Mouse (Mus musculus) forebrain, embryonic 14.5 days (tissue): ENCODE results near the gene Rnf224. TPM values are rescaled to one million over a fixed set of nuclear protein-coding genes. Genes with fewer than 3 reads are reported as not detected.

Source experiments
- ATAC-seq: fragments of 200-750 bp; cut with Nextera tagmentation; 2 replicates; pipeline ENCODE4 v1.8.0; 2017; ENCODE audit warnings: mild to moderate bottlenecking, moderate library complexity
- DNase-seq: peaks from one replicate; pipeline ENCODE4 v3.0.0-alpha.2; 2015; ENCODE audit warnings: low spot score
- H3K27ac ChIP-seq: fragments of 300-500 bp; sonication (generic); 2 replicates; pipeline ENCODE4 v1.5.1; 2014; ENCODE audit warnings: low read depth, mild to moderate bottlenecking, control low read depth, low read length, moderate library complexity
- H3K27me3 ChIP-seq: fragments of 300-500 bp; sonication (generic); replicated peaks from 2 replicates; pipeline ENCODE4 v1.6.1; 2014; ENCODE audit warnings: low read length, control low read depth, mixed read lengths; ENCODE audit not compliant: control insufficient read depth, insufficient read depth
- H3K36me3 ChIP-seq: fragments of 300-500 bp; sonication (generic); 2 replicates; pipeline ENCODE4 v1.6.1; 2014; ENCODE audit warnings: low read length, control low read depth; ENCODE audit not compliant: control insufficient read depth, insufficient read depth
- H3K4me1 ChIP-seq: fragments of 300-500 bp; sonication (generic); 2 replicates; pipeline ENCODE4 v1.6.1; 2014; ENCODE audit warnings: antibody characterized with exemption, low read length, control low read depth; ENCODE audit not compliant: control insufficient read depth, insufficient read depth
- H3K4me2 ChIP-seq: fragments of 300-500 bp; sonication (generic); 2 replicates; pipeline ENCODE4 v1.6.1; 2014; ENCODE audit warnings: mild to moderate bottlenecking, control low read depth, low read length
- H3K4me3 ChIP-seq: fragments of 300-500 bp; sonication (generic); 2 replicates; pipeline ENCODE4 v1.5.1; 2014; ENCODE audit warnings: low read depth, low read length, control low read depth
- H3K9ac ChIP-seq: fragments of 300-500 bp; sonication (generic); 2 replicates; pipeline ENCODE4 v1.6.1; 2014; ENCODE audit warnings: mild to moderate bottlenecking, low read length, control low read depth, moderate library complexity
- H3K9me3 ChIP-seq: fragments of 300-500 bp; sonication (generic); replicated peaks from 2 replicates; pipeline ENCODE4 v1.6.1; 2016; ENCODE audit warnings: low read length, control low read depth, mixed read lengths; ENCODE audit not compliant: control insufficient read depth
- WGBS: fragments of 180-500 bp; shearing (Covaris S2); extraction: QIAGEN DNeasy Blood & Tissue Kit; methylation state at CpG from one replicate; pipeline ENCODE4 v1.1.7; 2014; 5-methylcytosine and 5-hydroxymethylcytosine counted together
- polyA plus RNA-seq: library from polyadenylated mRNA; unstranded; fragments of >200 nt; fragmentation: Nextera tagmentation; extraction: Ambion mirVana; gene quantifications from 2 replicates; pipeline ENCODE4 v1.2.1, GENCODE M21; 2014

The Rnf224 gene
- polyA plus RNA-seq, 1 experiment from 2014 or later: not detected

DNA sequence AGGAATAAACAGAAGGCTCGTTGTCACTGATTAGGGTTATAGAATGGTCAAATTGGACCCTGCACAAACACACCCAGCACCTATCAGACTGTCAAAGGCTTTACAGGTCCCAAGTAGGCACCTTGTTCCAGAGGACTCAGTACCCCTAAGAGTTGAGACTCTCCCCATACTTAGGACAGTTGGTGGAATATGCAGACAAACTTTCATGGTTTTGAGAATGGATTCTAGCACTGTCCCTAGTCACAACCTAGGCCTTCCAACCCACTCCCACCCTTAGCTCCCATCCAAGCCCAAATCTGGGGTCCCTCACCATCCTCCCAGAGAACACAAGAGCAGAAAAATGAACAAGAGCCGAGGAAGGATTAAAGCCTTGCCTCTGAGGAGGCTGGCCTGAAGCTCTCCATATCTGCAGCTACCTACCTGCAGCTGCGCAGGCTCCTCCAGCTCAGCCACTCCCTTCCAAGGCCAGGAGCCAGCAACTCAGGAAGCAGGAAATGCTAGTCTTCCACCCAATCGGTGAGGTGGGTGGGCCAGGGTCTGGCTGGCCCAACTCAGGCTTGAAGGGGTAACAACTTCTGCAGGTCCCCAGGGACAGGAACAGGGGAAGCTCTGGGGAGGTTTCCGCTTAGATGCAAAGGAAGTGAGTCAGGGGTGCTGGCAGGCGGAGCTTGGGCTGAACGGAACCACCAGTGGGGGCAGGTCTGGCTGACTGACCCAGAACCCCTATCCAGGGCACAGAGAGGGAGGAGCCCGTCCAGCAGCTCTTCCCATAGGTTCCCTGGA lies 40.2 kb downstream of the Rnf224 start, which contains the start of gene Tor4a:
Gene Tor4a, minus strand, starts transcription at position 715 of the 783 bp plus-strand sequence.
- Histone ChIP-seq H3K4me2 (no peak within 1 kb of the TSS), H3K4me3 (no peak within 1 kb of the TSS), H3K27me3 (peaks cover 26% of the 10 kb centered on the region), H3K9me3 (no peaks in the 10 kb centered on the region), H3K27ac (no peak within 1 kb of the TSS), H3K9ac (no peak within 1 kb of the TSS), H3K36me3 (peaks cover 33% of the 10 kb centered on the region), H3K4me1 (no peaks in the 10 kb centered on the region)
- 11% methylated on average over 8 of the region's 8 CpGs for WGBS
- ATAC-seq (no peak), DNase-seq (no peak)

DNA sequence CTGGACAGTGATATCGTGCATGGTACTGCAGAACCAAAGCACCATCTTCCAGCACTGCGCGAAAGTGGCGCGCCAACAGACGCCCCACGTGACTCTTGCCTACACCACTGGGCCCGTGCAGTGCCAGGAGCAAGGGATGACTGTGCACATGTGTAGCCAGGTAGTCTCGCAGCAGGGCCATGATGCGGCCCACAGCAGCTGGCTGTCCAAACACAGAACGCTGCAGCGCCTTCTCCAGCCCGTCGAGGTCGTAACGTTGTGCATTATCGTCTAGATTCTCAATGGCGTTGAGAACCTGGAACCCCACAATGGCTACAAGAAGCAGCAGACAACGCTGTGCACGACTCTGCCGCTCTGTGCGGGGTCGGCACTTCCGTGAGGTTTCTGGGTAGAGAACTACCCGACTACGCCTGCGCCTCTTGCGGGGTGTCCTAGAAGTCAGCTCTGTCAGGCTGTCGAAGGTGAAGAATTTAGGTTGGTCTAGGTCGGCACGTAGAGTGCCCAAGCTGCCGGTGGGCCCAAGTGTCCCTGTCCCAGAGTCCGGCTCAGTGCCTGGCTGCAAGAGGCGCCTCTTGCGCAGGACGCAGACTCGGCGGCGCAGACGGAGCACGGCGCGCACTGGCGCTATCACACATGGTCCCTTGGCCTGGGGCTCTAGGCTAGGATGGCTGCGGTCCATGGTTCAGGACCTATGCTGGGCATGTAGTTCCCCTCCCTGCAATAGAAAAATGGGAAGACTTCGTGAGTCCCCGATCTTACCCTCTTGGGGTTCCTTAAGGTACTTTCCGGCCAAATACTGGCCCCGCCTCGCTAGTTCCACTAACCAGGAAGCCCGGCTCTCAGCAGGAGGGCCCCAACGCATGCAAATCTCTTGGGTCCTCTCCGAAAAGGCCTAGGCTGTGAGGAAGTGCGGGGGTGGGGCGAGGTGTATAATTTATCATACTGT lies 41.1 kb downstream of the Rnf224 start:
- H3K9me3 ChIP-seq: no peaks in the 10 kb centered on the region
- no peak overlapping the region for H3K9ac ChIP-seq
- peaks cover 25% of the 10 kb centered on the region for H3K36me3 ChIP-seq
- H3K27ac ChIP-seq: no peak overlapping the region
- H3K4me1 ChIP-seq: no peaks in the 10 kb centered on the region
- no peak for ATAC-seq
- no peak overlapping the region for H3K4me3 ChIP-seq
- peaks cover 26% of the 10 kb centered on the region for H3K27me3 ChIP-seq
- 25% methylated on average over 55 of the region's 55 CpGs for WGBS
- DNase-seq: no peak
- H3K4me2 ChIP-seq: no peak overlapping the region

DNA sequence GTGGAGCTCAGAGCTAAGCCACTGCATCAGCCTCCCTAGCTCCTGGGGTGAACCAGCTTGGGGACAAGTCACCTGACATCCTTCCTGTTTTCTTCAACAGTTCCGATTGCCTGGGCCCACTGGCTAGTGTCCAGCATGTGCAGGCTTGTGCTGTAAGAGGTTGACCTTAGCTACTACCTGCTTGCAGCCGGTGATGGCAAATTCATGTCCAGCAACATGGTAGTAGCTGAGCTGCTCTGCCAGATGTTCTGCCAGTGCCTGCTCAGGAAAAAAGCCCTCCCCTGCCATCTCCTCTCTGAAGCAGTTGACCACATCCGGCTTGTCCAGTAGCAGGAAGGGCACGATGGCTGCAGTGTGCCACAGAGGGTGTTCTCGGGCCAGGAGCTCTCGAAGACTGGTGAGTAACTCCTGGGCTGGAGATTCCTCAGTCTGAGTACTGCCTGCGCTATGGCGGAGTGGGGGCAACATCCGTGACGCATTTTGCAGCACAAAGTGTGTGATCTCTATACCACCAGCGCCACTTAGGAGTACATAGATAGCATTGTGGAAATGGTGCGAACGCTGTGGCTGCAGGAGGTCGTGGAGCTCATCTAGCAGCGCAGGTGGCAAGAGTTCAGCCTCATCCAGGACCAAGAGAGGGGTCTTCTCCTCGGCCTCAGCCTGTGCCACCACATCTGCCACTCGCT lies 42.0 kb downstream of the Rnf224 start:
- no peaks in the 10 kb centered on the region for H3K9me3 ChIP-seq
- DNase-seq: no peak

DNA sequence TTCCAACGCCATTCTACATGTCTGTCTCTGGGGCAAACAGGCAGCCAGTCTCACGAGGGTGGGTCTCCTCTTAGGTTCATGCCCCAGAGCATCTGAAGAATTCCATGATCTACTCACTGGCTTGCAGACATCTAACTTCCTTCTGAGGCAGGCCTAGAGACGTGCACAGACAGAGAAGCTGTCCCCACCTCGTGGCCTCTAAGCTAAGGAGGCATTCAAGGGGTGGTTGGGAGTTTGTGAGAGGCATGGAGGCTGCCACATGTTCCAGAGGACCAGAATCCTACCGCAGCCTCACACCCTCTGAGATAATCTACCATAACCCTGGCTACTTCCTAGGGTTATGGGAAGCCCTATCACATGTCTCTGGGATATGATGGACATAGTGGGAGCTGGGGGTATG lies 42.6 kb downstream of the Rnf224 start:
- ATAC-seq (no peak), DNase-seq (no peak)
- Histone ChIP-seq H3K4me3 (no peak overlapping the region), H3K4me2 (no peak overlapping the region), H3K27ac (no peak overlapping the region), H3K36me3 (peaks cover 10% of the 10 kb centered on the region; the same call in 1 of the 2 replicates), H3K27me3 (peaks cover 26% of the 10 kb centered on the region), H3K9me3 (no peaks in the 10 kb centered on the region), H3K4me1 (no peaks in the 10 kb centered on the region), H3K9ac (no peak overlapping the region)
- 73% methylated on average over 5 of the region's 5 CpGs for WGBS

More for the DNA sequence above, 42.0 kb downstream of the Rnf224 start:
- H3K27ac ChIP-seq: no peak overlapping the region
- H3K4me2 ChIP-seq: no peak overlapping the region
- peaks cover 16% of the 10 kb centered on the region for H3K36me3 ChIP-seq
- no peaks in the 10 kb centered on the region for H3K4me1 ChIP-seq
- no peak overlapping the region for H3K9ac ChIP-seq
- H3K27me3 ChIP-seq: peaks cover 26% of the 10 kb centered on the region
- 88% methylated on average over 17 of the region's 17 CpGs for WGBS
- ATAC-seq: no peak
- H3K4me3 ChIP-seq: no peak overlapping the region

DNA sequence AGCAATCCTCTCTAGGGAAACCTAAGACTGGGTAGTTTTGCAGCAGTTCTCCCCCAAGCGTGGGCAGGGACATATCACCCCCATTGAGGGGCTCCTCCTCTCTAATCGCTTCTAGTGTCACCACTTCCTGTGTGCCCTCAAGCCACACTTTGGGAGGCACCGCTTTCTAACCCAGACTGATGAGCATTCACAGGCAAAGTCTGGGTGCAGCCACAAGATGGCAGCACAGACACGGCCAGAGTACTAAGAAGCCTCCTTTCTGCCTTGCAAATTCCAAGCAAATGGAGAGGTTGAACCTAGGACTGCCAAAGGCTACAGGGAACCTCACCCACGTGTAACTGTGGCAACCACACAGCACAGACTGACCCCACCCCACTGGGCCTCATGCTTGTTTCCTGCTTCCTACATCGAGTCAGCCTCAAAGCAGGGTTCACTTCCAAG lies 43.2 kb downstream of the Rnf224 start:
- no peaks in the 10 kb centered on the region for H3K4me1 ChIP-seq
- H3K4me2 ChIP-seq: no peak overlapping the region
- H3K4me3 ChIP-seq: no peak overlapping the region
- peaks cover 26% of the 10 kb centered on the region for H3K27me3 ChIP-seq
- peaks cover 5% of the 10 kb centered on the region; the same call in 1 of the 2 replicates for H3K36me3 ChIP-seq
- WGBS: 3% methylated on average over 6 of the region's 6 CpGs
- DNase-seq: peak; percentile 92
- no peaks in the 10 kb centered on the region for H3K9me3 ChIP-seq
- peak; percentile 82 for ATAC-seq
- no peak overlapping the region for H3K9ac ChIP-seq
- H3K27ac ChIP-seq: no peak overlapping the region

DNA sequence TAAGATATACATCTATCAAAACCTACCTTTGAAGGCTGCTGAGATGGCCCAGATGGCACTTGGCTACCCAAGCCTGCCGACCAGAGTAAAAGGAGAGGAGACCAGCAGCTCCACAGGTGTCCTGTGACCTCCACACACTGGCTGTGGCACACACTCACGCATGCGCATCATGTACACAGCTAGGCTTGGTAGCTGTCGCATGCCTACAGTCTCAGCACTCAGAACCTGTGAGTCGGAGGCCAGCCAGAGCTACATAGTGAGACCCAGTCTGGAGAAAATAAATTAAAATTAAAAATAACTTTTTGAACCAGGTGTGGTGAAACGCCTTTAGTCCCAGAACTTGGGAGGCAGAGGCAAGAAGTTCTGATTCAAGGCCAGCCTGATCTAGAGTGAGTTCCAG lies 48.7 kb downstream of the Rnf224 start:
- no peak overlapping the region for H3K9ac ChIP-seq
- no peak overlapping the region for H3K4me2 ChIP-seq
- H3K36me3 ChIP-seq: peaks cover 5% of the 10 kb centered on the region; the same call in 1 of the 2 replicates
- WGBS: 84% methylated on average over 6 of the region's 6 CpGs
- H3K4me3 ChIP-seq: no peak overlapping the region
- H3K27ac ChIP-seq: no peak overlapping the region
- no peaks in the 10 kb centered on the region for H3K27me3 ChIP-seq
- peaks cover 18% of the 10 kb centered on the region for H3K4me1 ChIP-seq
- no peak for ATAC-seq
- no peaks in the 10 kb centered on the region for H3K9me3 ChIP-seq
- DNase-seq: no peak

DNA sequence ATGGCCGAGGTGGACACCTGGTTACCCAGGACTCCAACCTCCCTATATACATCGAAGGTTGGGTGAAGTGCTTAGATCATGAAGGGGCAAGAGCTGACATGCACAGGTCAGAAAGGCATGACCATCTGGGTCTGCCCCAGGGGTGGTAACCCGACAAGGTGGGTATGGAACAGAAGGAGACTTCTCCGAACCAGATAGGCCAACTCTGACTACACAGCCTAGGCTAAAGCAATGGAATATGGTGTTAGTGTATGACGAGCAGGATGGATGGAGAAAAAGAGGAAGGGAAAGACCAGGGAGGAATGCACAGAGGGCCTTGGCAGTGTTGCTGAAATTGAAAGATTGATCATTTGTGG lies 50.0 kb downstream of the Rnf224 start:
- Histone ChIP-seq H3K9me3 (no peaks in the 10 kb centered on the region), H3K27ac (peak overlapping the region; percentile 97; the same call in 1 of the 2 replicates), H3K9ac (peak overlapping the region; percentile 82), H3K36me3 (peaks cover 5% of the 10 kb centered on the region; the same call in 1 of the 2 replicates), H3K27me3 (no peaks in the 10 kb centered on the region), H3K4me1 (peaks cover 22% of the 10 kb centered on the region), H3K4me2 (peak overlapping the region; percentile 81), H3K4me3 (peak overlapping the region; percentile 48)
- no peak for DNase-seq
- ATAC-seq: no peak
- 33% methylated on average over 5 of the region's 5 CpGs for WGBS
